Mouse (Mus musculus) spleen, adult 2 months (tissue): ENCODE data around the gene Slc22a23. TPM values are rescaled to one million over a fixed set of nuclear protein-coding genes. Genes with fewer than 3 reads are reported as not detected.

ENCODE experiments used
- DNase-seq, 2 experiments: peaks; one replicate each; pipeline versions ENCODE4 v3.0.0 to v3.0.0-alpha.2; 2012 to 2021; ENCODE audit warnings: low spot score in 2 of 2, low read depth in 1 of 2
- H3K27ac ChIP-seq: fragments of 200-500 bp; 2 replicates; pipeline ENCODE4 v1.5.1; 2012; ENCODE audit warnings: low read length, inconsistent platforms; ENCODE audit not compliant: insufficient read depth
- H3K27me3 ChIP-seq: fragments of 200-500 bp; 2 replicates; pipeline ENCODE4 v1.6.1; 2012; ENCODE audit warnings: mild to moderate bottlenecking, moderate library complexity, low read length, inconsistent platforms; ENCODE audit not compliant: control insufficient read depth, insufficient read depth
- H3K36me3 ChIP-seq: fragments of 200-500 bp; 2 replicates; pipeline ENCODE4 v1.6.1; 2012; ENCODE audit warnings: mild to moderate bottlenecking, low read length, inconsistent platforms; ENCODE audit not compliant: control insufficient read depth, insufficient read depth
- H3K4me1 ChIP-seq: fragments of 200-500 bp; 2 replicates; pipeline ENCODE4 v1.6.1; 2011; ENCODE audit warnings: inconsistent platforms; ENCODE audit not compliant: control insufficient read depth, insufficient read depth, insufficient read length
- H3K4me3 ChIP-seq: fragments of 200-500 bp; 2 replicates; pipeline ENCODE4 v1.5.1; 2011; ENCODE audit warnings: mild to moderate bottlenecking, inconsistent platforms; ENCODE audit not compliant: insufficient read depth, insufficient read length; ENCODE audit errors: extremely low read depth
- CTCF ChIP-seq: fragments of 200-500 bp; IDR thresholded peaks from 2 replicates; pipeline ENCODE4 v1.5.1; 2011; ENCODE audit warnings: mild to moderate bottlenecking, inconsistent platforms; ENCODE audit not compliant: insufficient read depth, insufficient read length, insufficient replicate concordance; ENCODE audit errors: extremely low read depth
- POLR2A ChIP-seq: fragments of 200-500 bp; IDR thresholded peaks from 2 replicates; pipeline ENCODE4 v1.6.1; 2011; ENCODE audit warnings: low read depth, low read length, inconsistent platforms
- WGBS: fragments of 180-500 bp; shearing (Covaris S2); methylation state at CpG from one replicate; pipeline ENCODE4 v1.1.7; 2018; 5-methylcytosine and 5-hydroxymethylcytosine counted together
- polyA plus RNA-seq: library from polyadenylated mRNA; depleted of rRNA; stranded (reverse); fragments of >200 nt; gene quantifications from 2 replicates; pipeline ENCODE4 v1.2.3, GENCODE M21; 2012

Gene Slc22a23
- polyA plus RNA-seq, 1 experiment: 10.0 TPM

GRCm38 (mm10) chr13:34185371-34185770 is 159.6 kb downstream of the Slc22a23 start:
- Histone ChIP-seq H3K4me3 (no peak overlapping the region), H3K27me3 (no peaks in the 10 kb centered on the region), H3K27ac (no peak overlapping the region), H3K4me1 (peaks cover 2% of the 10 kb centered on the region), H3K36me3 (0 out of 2 replicates have a peak, but pooled peaks cover 2% of the 10 kb centered on the region)
- no peak for DNase-seq
- TF ChIP-seq CTCF (no peak), POLR2A (no peak)
- 95% methylated on average over 2 of the region's 2 CpGs for whole genome bisulfite sequencing

DNA sequence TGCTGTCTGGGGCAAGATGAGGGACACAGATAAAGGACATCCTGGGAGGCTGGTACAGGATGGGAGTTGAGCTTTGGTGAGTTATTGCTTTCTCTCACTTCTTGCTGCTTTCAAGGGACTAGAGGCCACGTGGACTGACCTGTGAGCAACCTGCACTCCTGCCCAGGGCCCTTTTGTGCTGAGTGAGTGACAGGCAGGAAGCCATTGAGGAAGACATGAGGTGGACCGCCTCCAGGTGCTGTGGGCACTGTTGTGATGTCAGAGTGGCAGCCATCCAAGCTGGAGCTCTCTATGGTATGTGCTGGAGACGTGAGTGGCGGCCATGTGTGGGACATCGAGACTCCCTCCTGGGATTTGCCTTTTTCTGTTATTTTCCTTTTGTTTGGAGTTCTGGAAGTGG is 163.4 kb downstream of the Slc22a23 start:
- 0 out of 2 replicates have a peak, but pooled peaks cover 4% of the 10 kb centered on the region for H3K36me3 ChIP-seq
- no peak overlapping the region for H3K4me3 ChIP-seq
- no peak overlapping the region for H3K27ac ChIP-seq
- no peaks in the 10 kb centered on the region for H3K27me3 ChIP-seq
- 80% methylated on average over 5 of the region's 5 CpGs for WGBS
- DNase-seq: no peak
- TF ChIP-seq CTCF (no peak), POLR2A (no peak)
- H3K4me1 ChIP-seq: no peaks in the 10 kb centered on the region

DNA sequence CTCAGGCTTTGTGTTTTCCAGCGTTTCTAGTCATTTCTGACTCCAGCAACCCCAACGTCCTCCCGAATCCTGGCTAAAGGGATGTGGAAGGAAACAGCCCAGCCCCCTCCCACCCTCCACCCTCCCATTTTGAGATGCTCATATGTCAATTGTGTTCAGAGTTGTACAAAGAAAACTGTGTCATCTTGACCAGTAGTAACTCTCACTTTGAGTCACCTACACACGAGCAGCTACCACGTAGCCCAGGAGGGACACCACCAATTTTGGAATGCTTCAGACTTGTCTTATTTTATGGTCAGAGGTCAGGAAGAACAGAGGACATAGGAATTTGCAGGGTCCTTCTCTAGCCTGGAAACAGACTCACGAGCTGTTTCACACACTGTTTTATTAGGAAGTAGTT is 171.0 kb downstream of the Slc22a23 start:
- no peak for TF ChIP-seq POLR2A
- no peak for TF ChIP-seq CTCF
- no peak overlapping the region for H3K27ac ChIP-seq
- WGBS: 94% methylated on average over 6 of the region's 6 CpGs

DNA sequence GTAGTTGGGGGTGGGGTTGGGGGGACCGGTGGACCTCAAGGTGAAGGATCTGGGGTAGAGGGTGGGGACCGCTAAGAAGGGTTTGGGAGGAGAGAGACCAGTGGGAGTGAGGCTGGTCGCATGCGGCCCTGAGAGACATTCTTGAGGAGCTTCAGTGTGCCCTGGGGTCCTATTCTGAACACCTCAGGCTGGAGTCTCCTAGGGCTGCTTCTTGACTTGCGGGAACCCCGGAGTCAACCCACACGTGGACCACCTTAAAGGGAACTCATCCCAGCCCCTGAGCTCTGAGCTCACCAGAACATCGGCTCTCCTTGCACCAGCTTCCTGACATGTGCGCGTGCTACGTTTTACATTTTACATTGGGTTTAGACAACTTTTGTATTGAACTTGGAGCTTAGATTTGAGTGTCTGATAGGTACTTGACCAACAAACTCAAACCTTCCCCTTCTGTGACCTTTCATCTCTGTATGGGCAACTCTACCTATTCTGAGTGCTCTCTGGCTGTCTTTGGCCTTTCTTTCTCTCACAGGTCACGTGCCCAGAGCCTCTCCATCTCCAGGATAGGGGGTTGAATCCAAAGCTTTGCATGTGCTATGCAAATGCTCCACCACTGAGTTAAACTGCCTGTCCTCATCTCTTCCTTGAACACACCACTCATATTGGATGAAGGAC is 181.5 kb downstream of the Slc22a23 start:
- TF ChIP-seq POLR2A (no peak), CTCF (no peak)
- Histone ChIP-seq H3K27ac (0 out of 2 replicates have a peak overlapping the region, but pooled peaks have one; percentile 43), H3K27me3 (no peaks in the 10 kb centered on the region), H3K36me3 (peaks cover 3% of the 10 kb centered on the region; the same call in 1 of the 2 replicates), H3K4me1 (peaks cover 3% of the 10 kb centered on the region; the same call in 1 of the 2 replicates), H3K4me3 (peak overlapping the region; percentile 98)
- no peak for DNase-seq
- WGBS: 17% methylated on average over 12 of the region's 12 CpGs

More for the DNA sequence above, 171.0 kb downstream of the Slc22a23 start:
- DNase-seq: no peak
- H3K36me3 ChIP-seq: peaks cover 3% of the 10 kb centered on the region; the same call in 1 of the 2 replicates
- no peaks in the 10 kb centered on the region for H3K4me1 ChIP-seq
- no peak overlapping the region for H3K4me3 ChIP-seq
- H3K27me3 ChIP-seq: no peaks in the 10 kb centered on the region

- Histone ChIP-seq H3K27ac (peak within 1 kb of the TSS; percentile 100), H3K27me3 (no peaks in the 10 kb centered on the region), H3K36me3 (peaks cover 3% of the 10 kb centered on the region; the same call in 1 of the 2 replicates), H3K4me3 (peak within 1 kb of the TSS; percentile 98), H3K4me1 (peaks cover 3% of the 10 kb centered on the region; the same call in 1 of the 2 replicates)
- peak; percentile 85 to 92 for DNase-seq
- TF ChIP-seq CTCF (no peak), POLR2A (peak; percentile 42)
- 4% methylated on average over 44 of the region's 44 CpGs for WGBS
Observed at GRCm38 (mm10) chr13:34162491-34163303, 182.3 kb downstream of the Slc22a23 start, which contains the start of gene Psmg4. Gene Psmg4 (plus strand): TSS chr13:34162964.

GRCm38 (mm10) chr13:34159926-34160325 is 185.1 kb downstream of the Slc22a23 start:
- 94% methylated on average over 1 of the region's 1 CpGs for WGBS
- no peak overlapping the region for H3K27ac ChIP-seq
- H3K36me3 ChIP-seq: no peaks in the 10 kb centered on the region
- no peak for DNase-seq
- no peak overlapping the region for H3K4me3 ChIP-seq
- no peak for TF ChIP-seq POLR2A
- no peak for TF ChIP-seq CTCF
- peaks cover 3% of the 10 kb centered on the region; the same call in 1 of the 2 replicates for H3K4me1 ChIP-seq
- no peaks in the 10 kb centered on the region for H3K27me3 ChIP-seq
